Mouse (Mus musculus) cortical plate, adult 2 months (tissue): ENCODE measurements around the gene Plet1.

Source experiments
- CTCF ChIP-seq: fragments of 200-500 bp; IDR thresholded peaks from 2 replicates; pipeline ENCODE4 v1.5.1; 2011; ENCODE audit warnings: mild to moderate bottlenecking, control low read depth, low read length; ENCODE audit not compliant: insufficient read depth; ENCODE audit errors: extremely low read depth
- POLR2A ChIP-seq: fragments of 200-500 bp; IDR thresholded peaks from 2 replicates; pipeline ENCODE4 v1.6.1; 2011; ENCODE audit warnings: mild to moderate bottlenecking, low read length, control low read depth; ENCODE audit not compliant: insufficient read depth; ENCODE audit errors: extremely low read depth

- TF ChIP-seq CTCF (no peak), POLR2A (no peak)
Observed at GRCm38 (mm10) chr9:50499781-50500180, 5.5 kb downstream of the Plet1 start.
